Mouse (Mus musculus) macrophage (primary cell): ENCODE results near the gene Acbd5. TPM values are rescaled to one million over a fixed set of nuclear protein-coding genes. Genes with fewer than 3 reads are reported as not detected.

Experiments
- H3K27ac ChIP-seq: fragments of 350-480 bp; formaldehyde crosslinking; 2 replicates; pipeline ENCODE4 v1.9.0; 2021
- H3K36me3 ChIP-seq: fragments of 350-480 bp; formaldehyde crosslinking; 2 replicates; pipeline ENCODE4 v1.9.0; 2021; ENCODE audit errors: inconsistent target
- H3K4me3 ChIP-seq: fragments of 350-480 bp; formaldehyde crosslinking; 2 replicates; pipeline ENCODE4 v1.9.0; 2021; ENCODE audit errors: inconsistent target
- H3K79me2 ChIP-seq: fragments of 350-480 bp; formaldehyde crosslinking; 2 replicates; pipeline ENCODE4 v1.9.0; 2021; ENCODE audit errors: inconsistent target
- WGBS: methylation state at CpG from one replicate; pipeline ENCODE4 v1.1.7; 2026; ENCODE audit warnings: inconsistent platforms; ENCODE audit not compliant: missing documents; 5-methylcytosine and 5-hydroxymethylcytosine counted together
- polyA plus RNA-seq: library from polyadenylated mRNA; stranded (reverse); fragments of 250-400 nt; gene quantifications from 3 replicates; pipeline ENCODE4 v1.2.4, GENCODE M21; 2018; ENCODE audit warnings: inconsistent platforms

Gene Acbd5
- polyA plus RNA-seq, 1 experiment from 2014 or later: 57.0 TPM

DNA sequence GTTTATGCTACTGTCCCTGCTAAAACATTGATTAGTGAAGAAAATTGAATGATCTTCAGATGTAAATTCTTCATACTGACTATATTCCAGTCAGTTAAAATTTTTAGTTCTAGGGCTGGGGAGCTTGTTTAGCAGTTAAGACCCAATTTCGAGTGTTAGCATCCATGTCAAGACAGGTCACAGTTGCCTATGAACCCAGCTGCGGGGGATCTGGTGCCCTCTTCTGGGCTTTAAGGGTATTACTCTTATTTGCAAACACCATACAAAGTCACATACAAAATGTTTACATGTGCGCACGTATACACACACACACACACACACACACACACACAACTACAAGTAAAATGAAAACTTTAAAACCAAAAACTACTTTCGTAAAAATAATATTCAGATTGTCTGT, 24.2 kb downstream of the Acbd5 start:
- no peak overlapping the region for H3K4me3 ChIP-seq
- no peaks in the 10 kb centered on the region for H3K79me2 ChIP-seq
- 50% methylated on average over 5 of the region's 5 CpGs for WGBS
- H3K36me3 ChIP-seq: peaks cover 46% of the 10 kb centered on the region
- H3K27ac ChIP-seq: no peak overlapping the region

DNA sequence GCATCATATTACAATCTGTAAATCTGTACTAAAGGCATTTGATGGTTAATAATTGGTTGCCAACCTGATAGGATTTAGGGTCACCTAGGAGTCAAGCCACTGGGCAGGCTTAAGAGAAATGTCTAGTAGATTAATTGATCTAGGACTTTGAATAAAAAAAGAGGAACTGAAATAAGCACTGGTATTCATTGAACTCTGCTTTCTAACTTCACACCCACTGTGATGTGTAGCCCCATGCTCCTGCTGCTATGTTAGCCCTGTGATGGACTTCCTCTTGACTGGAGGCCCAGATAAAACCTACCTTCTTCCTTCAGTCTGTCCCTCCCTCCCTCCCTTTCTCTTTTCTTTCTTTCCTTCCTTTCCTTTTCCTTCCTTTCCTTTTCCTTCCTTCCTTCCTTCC, 29.1 kb downstream of the Acbd5 start:
- peaks cover 58% of the 10 kb centered on the region for H3K36me3 ChIP-seq
- no peaks in the 10 kb centered on the region for H3K79me2 ChIP-seq

DNA sequence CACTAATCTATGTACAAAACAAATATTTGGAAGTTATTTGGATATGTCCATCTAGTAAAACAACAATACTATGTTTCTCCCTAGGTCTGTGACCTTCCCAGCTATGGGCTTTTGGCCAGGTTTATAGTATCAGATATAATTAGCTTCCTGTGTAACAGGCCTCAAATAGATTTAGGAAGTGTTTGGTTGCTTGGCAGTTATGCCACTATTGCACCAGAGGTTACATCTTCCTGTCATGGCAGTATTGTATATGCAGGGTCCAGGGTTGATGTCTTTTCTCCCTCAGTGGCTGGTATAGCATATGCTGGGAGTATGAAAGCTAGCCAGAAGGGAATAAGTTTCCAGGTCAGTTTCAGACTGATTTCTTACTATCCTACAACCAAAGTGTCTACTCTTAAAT, 34.3 kb downstream of the Acbd5 start:
- no peak overlapping the region for H3K4me3 ChIP-seq
- H3K36me3 ChIP-seq: peaks cover 38% of the 10 kb centered on the region
- no peaks in the 10 kb centered on the region for H3K79me2 ChIP-seq
- no peak overlapping the region for H3K27ac ChIP-seq

More for the DNA sequence above, 29.1 kb downstream of the Acbd5 start:
- Histone ChIP-seq H3K4me3 (no peak overlapping the region), H3K27ac (no peak overlapping the region)

DNA sequence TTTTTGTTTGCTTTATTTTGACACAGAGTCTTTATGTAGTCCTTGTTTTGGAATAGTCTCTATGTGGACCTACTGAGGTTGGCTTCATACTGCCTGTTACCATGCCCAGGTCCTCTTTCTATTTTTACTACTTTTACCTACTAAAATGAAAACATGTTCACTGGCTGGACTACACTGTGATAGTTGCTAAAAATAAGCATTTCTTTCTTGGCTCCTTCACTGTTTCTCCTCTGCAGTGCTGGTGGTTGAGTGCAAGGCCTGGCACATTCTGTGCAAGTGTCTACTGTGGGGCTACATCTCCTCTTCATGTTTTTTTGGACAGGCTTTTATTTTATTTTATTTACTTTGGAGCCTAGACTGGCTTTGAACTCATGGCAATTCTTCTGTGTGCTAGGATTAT, 51.6 kb downstream of the Acbd5 start:
- Histone ChIP-seq H3K79me2 (no peaks in the 10 kb centered on the region), H3K4me3 (no peak overlapping the region), H3K27ac (no peak overlapping the region), H3K36me3 (no peaks in the 10 kb centered on the region)

DNA sequence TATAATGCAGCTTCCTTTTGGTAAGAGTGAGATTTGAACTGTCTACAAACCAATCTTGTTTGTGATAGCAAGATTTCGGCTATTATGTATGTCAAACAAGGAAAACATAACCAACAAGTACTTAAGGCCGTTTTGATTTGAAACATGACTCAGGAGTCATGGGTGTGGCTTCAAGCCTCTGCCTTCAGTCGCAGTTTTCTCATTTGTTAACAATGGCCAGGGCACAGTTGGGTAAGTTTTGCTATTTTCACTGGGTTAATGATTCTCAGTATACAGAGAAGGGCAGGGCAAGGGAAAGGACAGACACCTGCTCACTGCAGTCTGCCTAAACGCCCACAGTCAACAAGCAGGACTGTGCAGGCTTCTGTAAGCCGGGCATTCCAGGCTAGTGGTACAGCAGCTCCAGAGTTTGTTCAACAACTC, 87.2 kb downstream of the Acbd5 start:
- Histone ChIP-seq H3K4me3 (peak overlapping the region; percentile 94), H3K27ac (peak overlapping the region; percentile 75), H3K36me3 (no peaks in the 10 kb centered on the region), H3K79me2 (peaks cover 90% of the 10 kb centered on the region)
- 4% methylated on average over 5 of the region's 5 CpGs for WGBS

DNA sequence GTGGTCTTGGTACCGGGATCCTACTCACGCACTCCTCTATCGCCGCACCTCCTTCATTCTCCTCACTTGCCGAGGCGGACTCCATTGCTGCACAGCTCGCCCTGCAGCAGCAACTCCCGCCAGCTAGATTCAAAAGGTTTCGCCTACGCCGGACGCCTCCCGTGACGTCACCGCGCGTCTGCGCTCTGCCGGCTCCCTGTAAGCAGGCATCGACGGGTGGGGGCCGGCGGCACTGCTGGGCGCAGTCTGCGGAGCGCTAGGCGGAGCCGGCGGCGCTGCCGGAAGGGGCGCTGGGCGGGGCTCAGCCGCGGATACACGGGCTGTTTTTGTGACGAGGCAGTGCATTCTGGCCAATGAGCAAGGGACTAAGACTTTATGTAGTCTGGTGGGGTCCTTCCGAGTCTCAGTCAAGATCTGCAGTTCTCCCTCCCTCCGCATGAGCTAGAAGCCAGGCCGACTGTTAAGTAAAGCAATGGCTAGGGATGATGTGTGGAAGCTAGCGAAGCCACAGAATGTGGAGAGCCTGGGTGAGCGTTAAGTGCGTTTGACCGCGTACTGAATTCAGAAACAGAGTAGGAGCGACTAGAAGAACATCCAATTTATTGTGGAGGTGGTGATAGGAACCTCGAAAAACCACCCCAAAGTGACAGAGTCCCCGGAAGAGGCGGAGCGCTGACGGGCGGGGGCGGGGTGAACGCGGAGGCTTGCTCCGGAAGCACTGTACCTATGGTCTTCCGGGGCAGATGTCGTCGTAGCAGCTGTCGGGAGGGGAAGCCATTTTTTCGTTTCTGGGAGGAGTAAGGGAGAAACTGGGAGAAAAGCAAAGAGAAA, 88.0 kb downstream of the Acbd5 start, which contains the start of the genes Mastl and Yme1l1:
Gene Mastl (minus strand): TSS at position 248 of the 831 bp plus-strand sequence.
Gene Yme1l1 (plus strand): TSS at position 593 of the 831 bp plus-strand sequence.
- H3K4me3 ChIP-seq: peak within 1 kb of the TSS; percentile 98
- under 1% methylated on average over 61 of the region's 61 CpGs for WGBS
- H3K27ac ChIP-seq: peak within 1 kb of the TSS; percentile 96
- peaks cover 91% of the 10 kb centered on the region for H3K79me2 ChIP-seq
- H3K36me3 ChIP-seq: no peaks in the 10 kb centered on the region

DNA sequence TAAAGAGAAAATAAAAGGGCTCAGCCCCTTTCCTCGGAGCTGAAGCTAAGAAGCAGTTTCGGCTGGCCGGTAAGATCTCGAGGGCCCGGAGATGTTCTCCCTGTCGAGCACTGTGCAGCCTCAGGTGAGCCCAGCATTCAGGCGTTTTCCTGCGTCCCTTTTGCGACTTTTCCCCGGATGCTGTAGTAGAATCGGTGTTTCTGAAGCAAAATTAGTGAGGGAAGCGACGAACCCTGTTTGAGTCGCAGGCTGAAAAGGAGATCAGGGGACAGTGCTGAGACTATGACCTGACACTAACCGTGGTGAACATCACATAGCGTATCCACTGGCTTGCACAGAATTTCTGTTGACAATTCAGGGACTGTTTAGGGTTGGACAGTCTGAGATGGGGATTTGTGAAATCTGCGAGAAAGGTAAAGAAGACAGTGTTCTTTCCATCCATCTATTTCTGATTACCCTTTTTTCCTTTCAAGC, 88.7 kb downstream of the Acbd5 start:
- peaks cover 91% of the 10 kb centered on the region for H3K79me2 ChIP-seq
- H3K4me3 ChIP-seq: peak overlapping the region; percentile 98
- WGBS: under 1% methylated on average over 17 of the region's 17 CpGs

More for the DNA sequence above, 88.7 kb downstream of the Acbd5 start:
- H3K27ac ChIP-seq: peak overlapping the region; percentile 96
- no peaks in the 10 kb centered on the region for H3K36me3 ChIP-seq

Other genes with a start within 250 kb of the Acbd5 start
- 2.2 to 8.1 TPM (median 5.0 TPM) in 3 replicates for gene Pdss1, start 172.6 kb upstream of the Acbd5 start, polyA plus RNA-seq
- 113 to 184 TPM (median 141 TPM) in 3 replicates for gene Abi1, start 27.9 kb upstream of the Acbd5 start, polyA plus RNA-seq
- 0.39 to 2.7 TPM (median 2.0 TPM) in 3 replicates for gene Mastl, start 87.9 kb downstream of the Acbd5 start, polyA plus RNA-seq
- 45.5 to 53.1 TPM (median 50.1 TPM) in 3 replicates for gene Yme1l1, start 88.2 kb downstream of the Acbd5 start, polyA plus RNA-seq
- not detected in 3 replicates for gene 4931423N10Rik, start 139.3 kb downstream of the Acbd5 start, polyA plus RNA-seq